8 mouse cellular contexts compared by ENCODE assay signal in the genomic region with DNA sequence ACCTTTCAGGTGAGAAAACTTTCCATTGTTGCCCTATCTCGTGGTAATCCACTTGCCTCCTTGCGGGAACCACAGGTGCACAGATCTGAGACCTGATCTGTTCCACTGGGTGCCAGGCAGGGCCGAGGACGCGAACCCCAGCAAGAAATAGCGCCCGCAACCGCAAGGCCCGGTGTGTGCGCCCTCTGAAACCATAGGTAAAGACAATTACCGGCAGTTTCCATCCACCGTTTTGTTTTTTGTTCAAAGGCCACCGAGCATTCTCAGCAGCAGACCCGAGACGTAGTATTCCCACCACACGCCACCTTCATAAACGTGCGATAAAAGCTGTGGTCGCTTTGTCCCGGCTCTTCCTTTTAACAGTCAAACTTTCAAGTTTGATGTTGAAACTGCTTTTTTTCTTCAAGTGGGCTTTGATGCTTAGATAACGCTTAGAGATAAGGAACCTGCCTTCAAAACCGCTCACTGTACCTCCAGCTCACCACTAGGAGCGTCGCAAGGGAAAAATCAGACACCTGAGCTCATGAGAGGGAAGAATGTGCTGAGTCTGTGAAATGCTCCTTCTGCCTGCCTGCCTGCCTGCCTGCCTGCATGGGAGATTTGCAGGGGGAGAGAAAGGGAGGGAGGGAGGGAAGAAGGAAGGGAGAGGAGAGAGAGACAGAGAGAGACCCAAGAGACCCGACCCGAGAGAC. TPM values are rescaled to one million over a fixed set of nuclear protein-coding genes. Genes with fewer than 3 reads are reported as not detected.
DNase-seq lines count a peak whose midpoint lies in the region; ATAC-seq and TF ChIP-seq lines count a peak whose summit lies in the region.
"Had no signal": no experiment of that assay in that cellular context is flagged by ENCODE, and none has a peak within 500 bp of the region (broad histone marks: within the 10 kb centered on the region; RNA-seq: fewer than 3 reads in every experiment).

No protein-coding gene starts in this region.

- peak; percentile 21; the same call in 1 of the 2 replicates for TF ChIP-seq CTCF in liver, postnatal 0 days (IDR thresholded peaks at IDR 0.05; ENCODE audit: low read depth)
- peak; percentile 55 for TF ChIP-seq CTCF in stomach, postnatal 0 days (IDR thresholded peaks at IDR 0.05; ENCODE audit: low read depth)

- no peaks in the 10 kb centered on the region for H3K4me1 ChIP-seq in midbrain, embryonic 13.5 days (replicated peaks)
- H3K4me1 ChIP-seq in midbrain, embryonic 11.5 days (ENCODE audit: control insufficient read depth, insufficient read depth, low read length): no peaks in the 10 kb centered on the region
- peaks cover 17% of the 10 kb centered on the region for H3K4me1 ChIP-seq in embryonic facial prominence, embryonic 13.5 days
- H3K4me1 ChIP-seq in liver, postnatal 0 days (ENCODE audit: insufficient read depth): no peaks in the 10 kb centered on the region
- H3K4me1 ChIP-seq in stomach, postnatal 0 days (replicated peaks; ENCODE audit: control insufficient read depth, insufficient read depth): no peaks in the 10 kb centered on the region

- ATAC-seq in midbrain, embryonic 13.5 days: no peak
- ATAC-seq in midbrain, embryonic 11.5 days (ENCODE audit: low FRiP score): no peak
- no peak for ATAC-seq in embryonic facial prominence, embryonic 13.5 days (ENCODE audit: insufficient number of reproducible peaks, insufficient read depth, low FRiP score, low TSS enrichment, low read depth)
- no peak for ATAC-seq in liver, postnatal 0 days
- ATAC-seq in stomach, postnatal 0 days (ENCODE audit: low FRiP score, low TSS enrichment): peak; percentile 61; the same call in 1 of the 2 replicates

- no peak for TF ChIP-seq EP300 in liver, postnatal 0 days (IDR thresholded peaks at IDR 0.05; ENCODE audit: low read depth)
- no peak for TF ChIP-seq EP300 in stomach, postnatal 0 days (optimal IDR thresholded peaks at IDR 0.05)

- 21% methylated on average over 26 of the region's 26 CpGs for WGBS in midbrain, embryonic 13.5 days
- WGBS in midbrain, embryonic 11.5 days: 19% methylated on average over 26 of the region's 26 CpGs
- 13% methylated on average over 26 of the region's 26 CpGs for WGBS in embryonic facial prominence, embryonic 13.5 days
- WGBS in liver, postnatal 0 days (ENCODE audit: insufficient replicate concordance): 10% methylated on average over 26 of the region's 26 CpGs
- 14% methylated on average over 26 of the region's 26 CpGs for WGBS in stomach, postnatal 0 days

- no peaks in the 10 kb centered on the region for H3K9me3 ChIP-seq in midbrain, embryonic 13.5 days
- H3K9me3 ChIP-seq in midbrain, embryonic 11.5 days (ENCODE audit: control insufficient read depth, low read length): no peaks in the 10 kb centered on the region
- no peaks in the 10 kb centered on the region for H3K9me3 ChIP-seq in embryonic facial prominence, embryonic 13.5 days
- H3K9me3 ChIP-seq in liver, postnatal 0 days (ENCODE audit: low read length): no peaks in the 10 kb centered on the region
- no peaks in the 10 kb centered on the region for H3K9me3 ChIP-seq in stomach, postnatal 0 days (ENCODE audit: control insufficient read depth, low read length)
- H3K9me3 ChIP-seq: embryonic facial prominence, embryonic 15.5 days had no signal

- no peak overlapping the region for H3K9ac ChIP-seq in midbrain, embryonic 13.5 days (replicated peaks)
- no peak overlapping the region for H3K9ac ChIP-seq in midbrain, embryonic 11.5 days (ENCODE audit: low read length)
- no peak overlapping the region; the same call in 1 of the 2 replicates for H3K9ac ChIP-seq in embryonic facial prominence, embryonic 13.5 days
- no peak overlapping the region for H3K9ac ChIP-seq in liver, postnatal 0 days (replicated peaks)
- no peak overlapping the region for H3K9ac ChIP-seq in stomach, postnatal 0 days (ENCODE audit: low read length)
- H3K9ac ChIP-seq: embryonic facial prominence, embryonic 15.5 days had no signal

- peaks cover 20% of the 10 kb centered on the region for H3K27me3 ChIP-seq in midbrain, embryonic 13.5 days
- peaks cover 8% of the 10 kb centered on the region; the same call in 1 of the 2 replicates for H3K27me3 ChIP-seq in midbrain, embryonic 11.5 days (ENCODE audit: control insufficient read depth, insufficient read depth, low read length)
- peaks cover 12% of the 10 kb centered on the region for H3K27me3 ChIP-seq in embryonic facial prominence, embryonic 13.5 days
- H3K27me3 ChIP-seq in liver, postnatal 0 days (ENCODE audit: insufficient read depth, low read length): 0 out of 2 replicates have a peak, but pooled peaks cover 5% of the 10 kb centered on the region
- H3K27me3 ChIP-seq in stomach, postnatal 0 days (ENCODE audit: control insufficient read depth, insufficient read depth, low read length): no peaks in the 10 kb centered on the region
- H3K27me3 ChIP-seq: embryonic facial prominence, embryonic 15.5 days had no signal

- H3K27ac ChIP-seq in midbrain, embryonic 13.5 days: no peak overlapping the region
- no peak overlapping the region for H3K27ac ChIP-seq in midbrain, embryonic 11.5 days (ENCODE audit: low read depth, low read length)
- no peak overlapping the region for H3K27ac ChIP-seq in embryonic facial prominence, embryonic 13.5 days
- no peak overlapping the region for H3K27ac ChIP-seq in liver, postnatal 0 days (ENCODE audit: low read depth)
- no peak overlapping the region for H3K27ac ChIP-seq in stomach, postnatal 0 days (replicated peaks)
- H3K27ac ChIP-seq: embryonic facial prominence, embryonic 15.5 days had no signal

- 0 out of 2 replicates have a peak overlapping the region, but pooled peaks have one; percentile 5 for H3K4me2 ChIP-seq in midbrain, embryonic 13.5 days (replicated peaks)
- no peak overlapping the region for H3K4me2 ChIP-seq in midbrain, embryonic 11.5 days
- peak overlapping the region; percentile 36 for H3K4me2 ChIP-seq in embryonic facial prominence, embryonic 13.5 days
- H3K4me2 ChIP-seq in liver, postnatal 0 days (ENCODE audit: low read depth, low read length): no peak overlapping the region
- no peak overlapping the region for H3K4me2 ChIP-seq in stomach, postnatal 0 days (replicated peaks; ENCODE audit: low read depth)
- H3K4me2 ChIP-seq: embryonic facial prominence, embryonic 15.5 days had no signal

- no peaks in the 10 kb centered on the region for H3K36me3 ChIP-seq in midbrain, embryonic 13.5 days
- no peaks in the 10 kb centered on the region for H3K36me3 ChIP-seq in midbrain, embryonic 11.5 days (ENCODE audit: control insufficient read depth, insufficient read depth, low read length)
- no peaks in the 10 kb centered on the region for H3K36me3 ChIP-seq in embryonic facial prominence, embryonic 13.5 days
- H3K36me3 ChIP-seq in liver, postnatal 0 days (replicated peaks; ENCODE audit: insufficient read depth, low read length): no peaks in the 10 kb centered on the region
- H3K36me3 ChIP-seq in stomach, postnatal 0 days (ENCODE audit: control insufficient read depth, insufficient read depth, low read length): no peaks in the 10 kb centered on the region
- H3K36me3 ChIP-seq: embryonic facial prominence, embryonic 15.5 days had no signal

- no peak overlapping the region for H3K4me3 ChIP-seq in midbrain, embryonic 13.5 days (replicated peaks)
- no peak overlapping the region for H3K4me3 ChIP-seq in midbrain, embryonic 11.5 days (ENCODE audit: low read depth, low read length)
- H3K4me3 ChIP-seq in embryonic facial prominence, embryonic 13.5 days: no peak overlapping the region
- no peak overlapping the region for H3K4me3 ChIP-seq in liver, postnatal 0 days (ENCODE audit: low read depth, low read length)
- no peak overlapping the region for H3K4me3 ChIP-seq in stomach, postnatal 0 days (ENCODE audit: low read depth, low read length)
- H3K4me3 ChIP-seq: embryonic facial prominence, embryonic 15.5 days had no signal

- DNase-seq in midbrain, embryonic 11.5 days (ENCODE audit: low spot score, missing footprints): no peak
- no peak for DNase-seq in liver, postnatal 0 days
- DNase-seq in stomach, postnatal 0 days (ENCODE audit: low spot score): no peak
- no peak for DNase-seq in adrenal gland, postnatal 4 days (ENCODE audit: low spot score in 2 of 2)
- DNase-seq in layer of hippocampus, adult 8-10 months (ENCODE audit: low spot score in 2 of 2): no peak

RNA-seq across cellular contexts. Expression of gene Tcf7, which starts 31.4 kb away (rescaled TPM):
- polyA plus RNA-seq in midbrain, embryonic 13.5 days (2015; fragmentation: Nextera tagmentation; extraction: Ambion mirVana): 3.1 and 4.2 TPM in 2 replicates
- 8.0 and 10.7 TPM in 2 replicates for polyA plus RNA-seq in midbrain, embryonic 11.5 days (2014; fragmentation: Nextera tagmentation; extraction: Ambion mirVana)
- 8.6 and 11.4 TPM in 2 replicates for polyA plus RNA-seq in embryonic facial prominence, embryonic 13.5 days (2015; fragmentation: Nextera tagmentation; extraction: Ambion mirVana)
- polyA plus RNA-seq in liver, postnatal 0 days (2015; fragmentation: Nextera tagmentation; extraction: Ambion mirVana): 1.4 and 1.5 TPM in 2 replicates
- polyA plus RNA-seq in stomach, postnatal 0 days (2015; fragmentation: Nextera tagmentation; extraction: Ambion mirVana): 3.6 and 3.7 TPM in 2 replicates
- 10 to 100 TPM; 66.8 to 71.8 TPM for total RNA-seq in adrenal gland, postnatal 4 days (2021)
- total RNA-seq in layer of hippocampus, adult 8-10 months (2022): 1 to 10 TPM; 2.9 to 3.6 (median 3.2) TPM

RNA-seq across cellular contexts. Expression of gene Vdac1, which starts 46.4 kb away (rescaled TPM):
- polyA plus RNA-seq in midbrain, embryonic 13.5 days (2015; fragmentation: Nextera tagmentation; extraction: Ambion mirVana): 268 and 278 TPM in 2 replicates
- 209 and 210 TPM in 2 replicates for polyA plus RNA-seq in midbrain, embryonic 11.5 days (2014; fragmentation: Nextera tagmentation; extraction: Ambion mirVana)
- polyA plus RNA-seq in embryonic facial prominence, embryonic 13.5 days (2015; fragmentation: Nextera tagmentation; extraction: Ambion mirVana): 251 and 271 TPM in 2 replicates
- 101 and 104 TPM in 2 replicates for polyA plus RNA-seq in liver, postnatal 0 days (2015; fragmentation: Nextera tagmentation; extraction: Ambion mirVana)
- polyA plus RNA-seq in stomach, postnatal 0 days (2015; fragmentation: Nextera tagmentation; extraction: Ambion mirVana): 189 and 193 TPM in 2 replicates
- total RNA-seq in adrenal gland, postnatal 4 days (2021): 100 to 1,000 TPM; 323 to 340 TPM
- total RNA-seq in layer of hippocampus, adult 8-10 months (2022): 100 to 1,000 TPM; 508 to 527 (median 523) TPM

Comparison
In these comparisons a context has a peak if more than half of its experiments do, and no peak if none do; other contexts are left out.
1. H3K4me2 ChIP-seq: peak in midbrain, embryonic 13.5 days (single experiment) and embryonic facial prominence, embryonic 13.5 days (single experiment); none in midbrain, embryonic 11.5 days (single experiment), liver, postnatal 0 days (single experiment) and stomach, postnatal 0 days (single experiment).